Mouse (Mus musculus): Measurements from ENCODE around the gene Mrpl52. TPM values are rescaled to one million over a fixed set of nuclear protein-coding genes. Genes with fewer than 3 reads are reported as not detected.

Mrpl52 gene
- polyA plus RNA-seq, 1 experiment from 2014 or later = 266 TPM

GRCm38 (mm10) chr14:54442548-54442947 lies 15.8 kb downstream of the Mrpl52 start:
- ATAC-seq = no peak
- peaks cover 21% of the 10 kb centered on the region for H3K36me3 ChIP-seq (ENCODE audit: insufficient read depth, low read length)
- H3K27ac ChIP-seq (ENCODE audit: low read length) = no peak overlapping the region; the same call in 1 of the 2 replicates
- no peaks in the 10 kb centered on the region for H3K9me3 ChIP-seq (ENCODE audit: low read length)
- no peak overlapping the region for H3K4me3 ChIP-seq (ENCODE audit: low read depth, low read length)
- no peak for TF ChIP-seq CTCF (IDR thresholded peaks at IDR 0.05)
- TF ChIP-seq EP300 (IDR thresholded peaks at IDR 0.05) = no peak
- no peaks in the 10 kb centered on the region for H3K27me3 ChIP-seq (replicated peaks; ENCODE audit: insufficient read depth, low read length)
- no peak overlapping the region for H3K9ac ChIP-seq (replicated peaks; ENCODE audit: low read depth)
- H3K4me1 ChIP-seq (ENCODE audit: insufficient read depth, low read depth, low read length) = no peaks in the 10 kb centered on the region
- no peak for DNase-seq (ENCODE audit: low spot score)
- 84% methylated on average over 3 of the region's 3 CpGs for WGBS
- no peak overlapping the region for H3K4me2 ChIP-seq (replicated peaks; ENCODE audit: low read depth, low read length)

DNA sequence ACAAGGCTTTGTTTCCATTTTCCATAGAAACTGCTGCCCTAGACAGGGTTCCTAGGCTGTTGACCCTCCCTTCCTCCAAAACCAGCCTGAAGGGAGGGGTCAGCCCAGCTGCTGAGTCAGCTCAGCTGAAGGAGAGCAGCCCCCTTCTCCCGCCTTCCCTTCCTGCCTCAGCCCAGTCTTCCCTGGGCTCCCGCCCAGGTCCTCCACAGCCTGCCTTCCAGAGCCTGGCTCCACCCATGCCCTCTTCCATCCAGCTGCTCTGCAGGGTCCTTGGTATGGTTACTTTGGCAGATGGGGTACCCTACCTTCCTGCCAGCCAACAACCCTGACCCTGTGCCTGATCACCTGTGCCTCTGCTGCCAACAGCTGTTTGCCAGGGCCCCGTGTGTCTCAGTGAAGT lies 16.5 kb downstream of the Mrpl52 start:
- DNase-seq (ENCODE audit: low spot score) = peak; percentile 80
- ATAC-seq = peak; percentile 78
- H3K4me3 ChIP-seq (ENCODE audit: low read depth, low read length) = no peak overlapping the region
- peak overlapping the region; percentile 3; the same call in 1 of the 2 replicates for H3K27ac ChIP-seq (ENCODE audit: low read length)
- peaks cover 21% of the 10 kb centered on the region for H3K36me3 ChIP-seq (ENCODE audit: insufficient read depth, low read length)
- no peaks in the 10 kb centered on the region for H3K27me3 ChIP-seq (replicated peaks; ENCODE audit: insufficient read depth, low read length)
- 19% methylated on average over 3 of the region's 3 CpGs for WGBS
- no peaks in the 10 kb centered on the region for H3K4me1 ChIP-seq (ENCODE audit: insufficient read depth, low read depth, low read length)
- no peaks in the 10 kb centered on the region for H3K9me3 ChIP-seq (ENCODE audit: low read length)
- H3K4me2 ChIP-seq (replicated peaks; ENCODE audit: low read depth, low read length) = no peak overlapping the region
- no peak for TF ChIP-seq CTCF (IDR thresholded peaks at IDR 0.05)
- TF ChIP-seq EP300 (IDR thresholded peaks at IDR 0.05) = 0 out of 2 replicates have a peak, but pooled peaks have one; percentile 10
- no peak overlapping the region for H3K9ac ChIP-seq (replicated peaks; ENCODE audit: low read depth)

- peak; percentile 45 for ATAC-seq
- H3K27ac ChIP-seq (ENCODE audit: low read length) = 0 out of 2 replicates have a peak overlapping the region, but pooled peaks have one; percentile 3
- 55% methylated on average over 15 of the region's 15 CpGs for WGBS
- no peak overlapping the region for H3K4me3 ChIP-seq (ENCODE audit: low read depth, low read length)
- H3K36me3 ChIP-seq (ENCODE audit: insufficient read depth, low read length) = peaks cover 15% of the 10 kb centered on the region
- no peak overlapping the region for H3K4me2 ChIP-seq (replicated peaks; ENCODE audit: low read depth, low read length)
- peak; percentile 70 for DNase-seq (ENCODE audit: low spot score)
- H3K9ac ChIP-seq (replicated peaks; ENCODE audit: low read depth) = no peak overlapping the region
- no peaks in the 10 kb centered on the region for H3K9me3 ChIP-seq (ENCODE audit: low read length)
- H3K27me3 ChIP-seq (replicated peaks; ENCODE audit: insufficient read depth, low read length) = no peaks in the 10 kb centered on the region
- TF ChIP-seq EP300 (IDR thresholded peaks at IDR 0.05) = no peak
- no peak for TF ChIP-seq CTCF (IDR thresholded peaks at IDR 0.05)
- H3K4me1 ChIP-seq (ENCODE audit: insufficient read depth, low read depth, low read length) = no peaks in the 10 kb centered on the region
These were observed 17.3 kb downstream of the Mrpl52 start for GRCm38 (mm10) chr14:54443712-54444618.

GRCm38 (mm10) chr14:54445476-54445875 lies 18.8 kb downstream of the Mrpl52 start:
- Histone ChIP-seq H3K4me2 (replicated peaks; ENCODE audit: low read depth, low read length) (no peak overlapping the region), H3K4me1 (ENCODE audit: insufficient read depth, low read depth, low read length) (no peaks in the 10 kb centered on the region), H3K36me3 (ENCODE audit: insufficient read depth, low read length) (peaks cover 1% of the 10 kb centered on the region; the same call in 1 of the 2 replicates), H3K4me3 (ENCODE audit: low read depth, low read length) (no peak overlapping the region), H3K27ac (ENCODE audit: low read length) (no peak overlapping the region), H3K27me3 (replicated peaks; ENCODE audit: insufficient read depth, low read length) (no peaks in the 10 kb centered on the region), H3K9me3 (ENCODE audit: low read length) (no peaks in the 10 kb centered on the region), H3K9ac (replicated peaks; ENCODE audit: low read depth) (no peak overlapping the region)
- no peak for TF ChIP-seq CTCF (IDR thresholded peaks at IDR 0.05)
- TF ChIP-seq EP300 (IDR thresholded peaks at IDR 0.05) = no peak
- ATAC-seq (no peak; the same call in 1 of the 2 replicates), DNase-seq (ENCODE audit: low spot score) (no peak)
- 67% methylated on average over 3 of the region's 3 CpGs for WGBS

GRCm38 (mm10) chr14:54453566-54453965 lies 26.9 kb downstream of the Mrpl52 start:
- peak; percentile 47 for ATAC-seq
- Histone ChIP-seq H3K27me3 (replicated peaks; ENCODE audit: insufficient read depth, low read length) (no peaks in the 10 kb centered on the region), H3K4me1 (ENCODE audit: insufficient read depth, low read depth, low read length) (peaks cover 5% of the 10 kb centered on the region; the same call in 1 of the 2 replicates), H3K9ac (replicated peaks; ENCODE audit: low read depth) (no peak overlapping the region), H3K9me3 (ENCODE audit: low read length) (no peaks in the 10 kb centered on the region), H3K27ac (ENCODE audit: low read length) (peak overlapping the region; percentile 0; the same call in 1 of the 2 replicates), H3K4me3 (ENCODE audit: low read depth, low read length) (no peak overlapping the region), H3K36me3 (ENCODE audit: insufficient read depth, low read length) (no peaks in the 10 kb centered on the region), H3K4me2 (replicated peaks; ENCODE audit: low read depth, low read length) (no peak overlapping the region)
- DNase-seq (ENCODE audit: low spot score) = peak; percentile 79
- WGBS = 57% methylated on average over 9 of the region's 9 CpGs
- TF ChIP-seq EP300 (IDR thresholded peaks at IDR 0.05) = peak; percentile 44; the same call in 1 of the 2 replicates
- TF ChIP-seq CTCF (IDR thresholded peaks at IDR 0.05) = no peak

All from lung, postnatal 0 days (tissue).